Mouse (Mus musculus) spleen, adult 2 months (tissue): ENCODE data around the gene Plin3.

Source experiments
- CTCF ChIP-seq: fragments of 200-500 bp; IDR thresholded peaks from 2 replicates; pipeline ENCODE4 v1.5.1; 2011; ENCODE audit warnings: mild to moderate bottlenecking, inconsistent platforms; ENCODE audit not compliant: insufficient read depth, insufficient read length, insufficient replicate concordance; ENCODE audit errors: extremely low read depth
- POLR2A ChIP-seq: fragments of 200-500 bp; IDR thresholded peaks from 2 replicates; pipeline ENCODE4 v1.6.1; 2011; ENCODE audit warnings: low read depth, low read length, inconsistent platforms

DNA sequence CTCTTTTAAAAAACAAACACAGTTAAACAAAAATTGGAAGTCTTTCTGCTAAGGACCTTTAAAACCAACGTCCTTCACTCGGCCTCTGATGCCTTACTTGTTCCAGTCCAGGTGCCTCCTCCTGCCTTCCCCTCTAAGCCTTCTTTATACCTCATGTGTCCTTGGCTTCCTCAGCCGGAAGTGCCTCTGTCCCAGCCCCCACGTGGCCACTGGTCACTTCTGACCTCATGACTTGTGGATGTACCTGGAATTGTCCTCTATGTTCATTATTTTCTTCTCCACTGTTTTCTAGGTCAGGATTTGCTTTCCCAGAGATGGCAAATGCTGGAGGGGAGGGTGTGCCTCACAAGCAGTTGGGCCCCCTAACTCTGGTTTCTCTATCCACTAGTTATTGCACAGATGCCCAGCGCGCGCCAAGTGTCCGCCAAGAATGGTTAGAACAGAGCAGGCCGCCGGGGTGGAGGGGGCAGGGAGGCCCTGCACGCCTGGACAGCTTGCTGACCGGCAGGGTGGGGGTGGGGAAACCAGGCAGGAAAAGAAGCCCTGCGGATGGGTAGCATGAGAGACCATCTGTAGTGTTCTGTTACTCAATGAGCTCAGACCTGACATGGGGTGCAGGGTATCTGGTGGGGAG lies 9.8 kb upstream of the Plin3 start:
- TF ChIP-seq POLR2A (no peak), CTCF (no peak)
